Mouse (Mus musculus): ENCODE data around the gene B4galt3.

Gene B4galt3

GRCm38 (mm10) chr1:171269848-171270572, at the start of gene B4galt3:
B4galt3 (plus strand) TSS chr1:171270328.
- no peak for DNase-seq (ENCODE audit: low read depth, low spot score)

DNA sequence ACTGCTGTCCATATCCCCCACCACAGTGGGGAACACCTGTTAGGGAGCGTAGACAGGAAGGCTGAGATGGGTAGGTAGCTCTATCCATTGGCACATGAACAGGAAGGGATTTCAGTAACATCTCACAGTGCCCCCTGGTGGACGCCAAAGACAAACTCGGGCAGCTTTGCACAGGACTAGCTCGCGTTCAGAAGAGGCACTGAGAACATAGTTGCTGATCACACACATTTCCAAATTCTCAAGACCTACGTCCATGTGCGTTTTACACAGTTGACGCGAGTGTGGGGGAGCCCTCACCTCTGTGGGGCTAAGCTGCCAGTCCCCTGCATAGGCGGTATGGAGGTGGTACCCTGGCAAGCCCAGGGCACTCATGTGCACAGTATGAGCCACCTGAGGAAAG, 49.3 kb upstream of the B4galt3 start:
- peak; percentile 45 for DNase-seq (ENCODE audit: low read depth, low spot score)

- no peak for DNase-seq (ENCODE audit: low read depth, low spot score)
Observed at GRCm38 (mm10) chr1:171221281-171222193, 48.6 kb upstream of the B4galt3 start.

GRCm38 (mm10) chr1:171222238-171223155, 47.6 kb upstream of the B4galt3 start, which contains the start of gene Tomm40l:
Tomm40l (minus strand) TSS chr1:171222514.
- DNase-seq (ENCODE audit: low read depth, low spot score) = peak; percentile 98

DNA sequence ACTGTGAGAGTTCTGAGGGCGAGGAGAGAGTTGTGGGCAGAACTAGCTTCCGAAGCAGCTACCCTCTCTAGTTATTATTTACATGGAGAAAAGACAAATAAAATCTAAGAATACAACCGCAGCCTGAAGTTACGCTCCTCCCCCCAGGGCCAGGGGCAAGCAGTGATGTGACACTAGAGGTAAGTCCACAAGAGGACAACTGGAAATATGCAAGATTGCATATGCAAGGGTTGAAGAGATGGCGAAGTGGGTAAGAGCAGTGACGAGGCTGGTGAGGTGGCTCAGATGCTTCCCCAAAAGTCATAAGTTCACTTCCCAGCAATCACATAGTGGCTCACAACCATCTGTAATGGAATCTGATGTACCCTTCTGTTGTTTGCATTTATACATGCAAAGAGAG, 47.0 kb upstream of the B4galt3 start:
- DNase-seq (ENCODE audit: low read depth, low spot score) = no peak

GRCm38 (mm10) chr1:171223796-171224195, 46.3 kb upstream of the B4galt3 start:
- no peak for DNase-seq (ENCODE audit: low read depth, low spot score)

DNA sequence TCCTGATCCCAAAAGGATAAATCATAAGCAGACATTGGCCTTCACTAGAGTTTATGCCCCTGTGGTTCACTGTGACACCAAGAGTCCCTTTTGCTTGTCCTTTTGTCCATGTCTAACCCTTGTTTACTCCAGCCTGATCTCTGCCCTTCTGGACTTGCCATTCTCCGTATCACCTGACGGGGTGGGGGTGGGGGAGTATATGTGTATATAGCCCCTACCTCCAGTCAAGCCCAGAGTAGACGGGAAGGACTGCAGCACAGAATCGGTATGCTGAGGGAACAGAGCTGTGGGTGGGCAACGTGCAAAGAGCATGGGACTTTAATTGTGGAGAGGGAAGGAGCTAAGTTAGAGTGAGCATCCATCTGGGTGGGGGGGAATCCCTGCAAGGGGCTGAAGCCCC, 45.3 kb upstream of the B4galt3 start, which contains the start of gene Apoa2:
Gene Apoa2, plus strand, starts transcription at position 198 of the 400 bp plus-strand sequence.
- no peak for DNase-seq (ENCODE audit: low read depth, low spot score)

GRCm38 (mm10) chr1:171226780-171227179, 43.3 kb upstream of the B4galt3 start:
- DNase-seq (ENCODE audit: low read depth, low spot score) = no peak

- no peak for DNase-seq (ENCODE audit: low read depth, low spot score)
Observed at GRCm38 (mm10) chr1:171227879-171228278, 42.2 kb upstream of the B4galt3 start.

GRCm38 (mm10) chr1:171229750-171230149, 40.4 kb upstream of the B4galt3 start:
- no peak for DNase-seq (ENCODE audit: low read depth, low spot score)

GRCm38 (mm10) chr1:171230215-171230614, 39.9 kb upstream of the B4galt3 start:
- DNase-seq (ENCODE audit: low read depth, low spot score) = no peak

- DNase-seq (ENCODE audit: low read depth, low spot score) = no peak
Observed at GRCm38 (mm10) chr1:171231844-171232243, 38.3 kb upstream of the B4galt3 start.

DNA sequence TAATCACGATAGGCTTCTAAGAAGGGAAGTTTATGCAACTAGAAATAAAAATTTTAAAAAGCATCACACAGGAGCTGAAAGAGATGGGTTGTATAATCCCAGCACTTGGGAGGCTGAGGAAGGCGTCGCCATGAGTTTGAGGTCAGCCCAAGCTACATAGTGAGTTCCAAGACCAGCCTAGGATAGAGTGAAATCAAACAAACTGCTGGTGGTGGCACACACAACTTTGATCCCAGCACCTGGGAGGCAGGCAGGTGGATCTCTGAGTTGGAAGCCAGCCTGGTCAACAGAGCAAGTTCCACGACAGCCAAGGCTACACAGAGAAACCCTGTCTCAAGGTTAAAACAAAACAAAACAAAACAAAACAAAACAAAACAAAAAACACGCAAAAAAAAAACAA, 37.8 kb upstream of the B4galt3 start:
- DNase-seq (ENCODE audit: low read depth, low spot score) = no peak

DNA sequence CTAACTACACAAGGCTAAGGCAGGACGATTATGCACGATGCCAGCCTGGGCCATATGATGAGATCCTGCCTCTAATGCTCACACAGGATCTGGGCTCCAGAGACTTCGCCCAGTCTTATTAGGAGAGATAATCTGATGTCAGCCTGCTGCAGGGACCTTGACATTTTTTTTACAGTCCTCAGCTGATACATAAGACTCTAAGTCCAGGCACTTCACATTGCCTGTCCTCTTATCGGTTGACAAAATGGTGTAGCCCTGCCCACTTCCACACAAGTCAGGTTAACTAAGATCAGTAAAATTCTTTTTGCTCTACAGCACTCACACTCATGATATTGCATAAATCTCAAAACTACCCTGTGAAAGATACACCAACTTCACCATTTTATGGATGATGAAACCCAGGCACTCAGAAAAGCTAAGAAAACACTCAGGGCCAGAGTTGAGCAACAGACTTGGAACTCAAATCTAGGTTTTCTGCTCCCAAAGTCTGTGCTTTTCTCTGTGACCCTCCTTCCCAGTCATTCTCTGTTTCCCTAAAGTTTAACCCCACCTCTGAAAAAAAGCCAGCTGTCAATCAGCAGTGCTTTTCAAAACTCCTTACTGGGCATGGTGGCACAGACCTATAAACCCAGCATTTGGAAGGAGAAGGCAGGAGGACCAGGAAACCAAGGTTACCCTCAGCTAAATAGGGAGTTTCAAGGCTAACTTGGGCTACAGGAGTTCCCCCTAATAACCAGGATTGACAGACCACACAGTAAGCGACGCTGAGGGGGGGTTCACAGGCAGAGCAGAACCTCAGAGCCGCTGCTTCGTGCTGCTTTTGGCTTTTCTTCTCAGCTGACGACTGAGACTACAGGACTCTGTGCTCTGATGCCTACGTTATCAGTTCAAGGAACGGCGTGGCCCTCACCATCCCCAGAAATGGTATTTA, 37.1 kb upstream of the B4galt3 start:
- DNase-seq (ENCODE audit: low read depth, low spot score) = no peak

DNA sequence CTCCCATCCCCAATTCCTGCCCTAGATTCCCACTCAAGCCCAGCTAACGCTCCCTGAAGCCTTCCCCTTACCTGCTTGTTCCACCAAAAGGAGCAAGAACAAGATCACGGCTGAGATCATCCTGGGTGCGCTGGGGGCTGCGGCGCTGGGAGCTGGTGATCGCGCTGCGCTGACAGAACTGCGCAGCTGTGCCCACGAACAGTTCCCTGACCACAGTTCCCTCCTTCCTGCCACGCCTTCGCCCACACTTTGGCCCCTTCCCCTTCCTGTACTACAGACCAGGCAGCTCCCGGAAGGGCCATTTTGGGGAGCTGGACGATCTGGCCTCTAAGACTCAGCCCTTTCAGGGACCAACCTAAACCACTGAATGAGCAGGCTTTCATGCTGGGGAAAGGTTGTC, 36.0 kb upstream of the B4galt3 start, which contains the start of gene Fcer1g:
Gene Fcer1g, minus strand, starts transcription at position 240 of the 400 bp plus-strand sequence.
- no peak for DNase-seq (ENCODE audit: low read depth, low spot score)

DNA sequence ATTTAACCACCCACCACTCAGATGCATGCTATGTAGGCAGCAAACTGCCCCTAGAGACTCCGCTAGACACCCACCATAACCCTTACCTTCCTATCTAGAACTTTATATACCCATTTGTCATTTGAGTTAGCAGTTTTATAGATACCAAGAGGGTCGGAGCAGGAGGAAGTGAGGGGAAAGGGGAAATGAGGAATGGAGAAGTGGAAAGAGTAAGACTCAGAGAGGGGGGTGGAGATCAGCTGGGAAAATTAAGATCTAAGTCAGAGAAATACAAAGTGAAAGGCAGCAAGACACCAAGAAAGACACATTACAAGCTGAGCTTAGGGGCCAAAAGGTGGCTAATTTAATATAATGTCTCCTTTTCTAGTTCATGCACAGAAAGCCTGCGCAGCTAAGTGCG, 35.6 kb upstream of the B4galt3 start:
- DNase-seq (ENCODE audit: low read depth, low spot score) = no peak

GRCm38 (mm10) chr1:171235791-171236190, 34.3 kb upstream of the B4galt3 start:
- DNase-seq (ENCODE audit: low read depth, low spot score) = no peak

GRCm38 (mm10) chr1:171237438-171237837, 32.7 kb upstream of the B4galt3 start:
- no peak for DNase-seq (ENCODE audit: low read depth, low spot score)

DNA sequence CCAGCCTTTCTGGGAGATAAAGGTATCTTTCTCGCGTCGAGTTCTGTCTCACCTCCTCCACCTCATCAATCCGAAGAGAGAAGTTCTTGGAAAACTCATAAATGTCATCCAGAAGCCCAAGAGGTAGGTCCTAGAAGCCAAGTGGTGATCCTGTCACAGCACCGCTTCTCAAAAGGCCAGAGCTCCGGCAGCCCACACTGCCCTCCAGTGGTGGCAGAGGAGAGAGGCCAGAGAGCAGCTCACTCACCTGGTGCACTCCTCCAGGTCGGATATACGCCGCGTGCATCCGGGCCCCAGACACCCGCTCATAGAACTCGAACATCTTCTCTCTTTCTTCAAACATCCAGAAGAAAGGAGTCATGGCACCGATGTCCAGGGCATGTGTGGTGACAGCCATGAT, 31.7 kb upstream of the B4galt3 start:
- DNase-seq (ENCODE audit: low read depth, low spot score) = no peak

Measured in brain, embryonic 18.5 days (tissue).